Mouse (Mus musculus) intestine, embryonic 16.5 days (tissue): ENCODE results near the gene Slc25a34. TPM values are rescaled to one million over a fixed set of nuclear protein-coding genes. Genes with fewer than 3 reads are reported as not detected.

Experiments
- ATAC-seq: fragments of 200-750 bp; cut with Nextera tagmentation; 2 replicates; pipeline ENCODE4 v1.8.0; 2017; ENCODE audit warnings: moderate TSS enrichment, moderate library complexity
- H3K27ac ChIP-seq: fragments of 300-500 bp; sonication (generic); 2 replicates; pipeline ENCODE4 v1.5.1; 2014; ENCODE audit warnings: mild to moderate bottlenecking, low read length
- H3K27me3 ChIP-seq: fragments of 300-500 bp; sonication (generic); replicated peaks from 2 replicates; pipeline ENCODE4 v1.6.1; 2014; ENCODE audit warnings: low read length, control low read depth, mixed read lengths; ENCODE audit not compliant: control insufficient read depth, insufficient read depth
- H3K36me3 ChIP-seq: fragments of 300-500 bp; sonication (generic); 2 replicates; pipeline ENCODE4 v1.6.1; 2014; ENCODE audit warnings: low read length, control low read depth; ENCODE audit not compliant: control insufficient read depth, insufficient read depth
- H3K4me1 ChIP-seq: fragments of 300-500 bp; sonication (generic); 2 replicates; pipeline ENCODE4 v1.6.1; 2014; ENCODE audit warnings: low read length, control low read depth, mixed read lengths; ENCODE audit not compliant: control insufficient read depth, insufficient read depth
- H3K4me2 ChIP-seq: fragments of 300-500 bp; sonication (generic); 2 replicates; pipeline ENCODE4 v1.6.1; 2014; ENCODE audit warnings: low read depth, low read length, control low read depth
- H3K4me3 ChIP-seq: fragments of 300-500 bp; sonication (generic); 2 replicates; pipeline ENCODE4 v1.5.1; 2014; ENCODE audit warnings: mild to moderate bottlenecking, low read length
- H3K9ac ChIP-seq: fragments of 300-500 bp; sonication (generic); 2 replicates; pipeline ENCODE4 v1.6.1; 2014; ENCODE audit warnings: low read depth, low read length
- H3K9me3 ChIP-seq: fragments of 300-500 bp; sonication (generic); 2 replicates; pipeline ENCODE4 v1.6.1; 2016; ENCODE audit warnings: low read length, control low read depth; ENCODE audit not compliant: control insufficient read depth
- WGBS: fragments of 180-500 bp; shearing (Covaris S2); extraction: QIAGEN DNeasy Blood & Tissue Kit; methylation state at CpG from one replicate; pipeline ENCODE4 v1.1.7; 2014; 5-methylcytosine and 5-hydroxymethylcytosine counted together
- polyA plus RNA-seq: library from polyadenylated mRNA; unstranded; fragments of >200 nt; fragmentation: Nextera tagmentation; extraction: Ambion mirVana; gene quantifications from 2 replicates; pipeline ENCODE4 v1.2.1, GENCODE M21; 2015

Slc25a34 gene
- polyA plus RNA-seq, 1 experiment from 2014 or later: 7.4 TPM

DNA sequence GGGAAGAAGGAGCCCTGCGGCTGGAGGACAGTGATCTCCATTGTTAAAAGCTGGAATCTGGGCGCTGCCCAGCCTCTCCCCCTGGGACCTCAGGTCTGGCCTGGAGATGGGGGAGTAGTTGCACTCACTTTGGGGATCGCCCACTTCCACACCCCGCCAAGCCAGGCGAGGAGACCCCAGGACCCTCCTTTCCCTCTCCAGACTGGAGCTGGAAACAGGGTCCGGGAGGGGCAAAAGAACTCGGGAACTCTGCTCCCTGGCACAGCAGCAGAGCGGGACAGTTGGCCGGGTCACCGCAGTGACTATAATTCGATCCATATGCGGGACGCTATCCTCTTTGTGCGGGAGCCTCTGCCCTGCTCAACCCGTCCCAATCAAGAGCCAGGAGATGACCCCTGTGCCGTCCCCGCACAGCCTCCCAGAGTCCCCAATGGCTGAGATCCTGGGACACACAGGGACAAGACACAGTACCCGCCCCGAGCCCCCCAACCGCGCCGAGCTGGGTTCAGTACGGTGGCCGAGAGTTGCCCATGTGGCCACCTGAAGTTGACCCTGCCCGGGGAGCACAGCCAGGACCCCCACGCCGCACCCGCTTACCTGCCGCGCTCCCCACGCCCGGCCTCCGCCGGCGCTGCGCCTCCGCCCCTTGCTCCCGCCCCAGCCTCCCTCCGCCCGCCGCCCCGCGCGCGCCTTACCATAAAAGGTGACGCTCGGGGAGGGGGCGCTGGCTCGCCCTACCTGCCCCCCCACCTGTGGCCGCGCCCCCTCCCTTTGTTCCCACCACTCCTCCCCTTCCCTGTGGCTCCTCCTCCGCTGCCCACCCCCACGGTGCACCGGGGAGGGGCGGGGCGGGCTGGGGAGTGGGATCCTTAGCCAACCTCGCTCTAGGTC is 24.1 kb downstream of the Slc25a34 start:
- peak; percentile 24; the same call in 1 of the 2 replicates for ATAC-seq
- no peaks in the 10 kb centered on the region for H3K27me3 ChIP-seq
- peaks cover 42% of the 10 kb centered on the region for H3K4me1 ChIP-seq
- H3K4me3 ChIP-seq: peak overlapping the region; percentile 64
- H3K36me3 ChIP-seq: 0 out of 2 replicates have a peak, but pooled peaks cover 7% of the 10 kb centered on the region
- H3K9me3 ChIP-seq: no peaks in the 10 kb centered on the region
- under 1% methylated on average over 36 of the region's 57 CpGs for WGBS
- H3K9ac ChIP-seq: peak overlapping the region; percentile 86
- H3K27ac ChIP-seq: peak overlapping the region; percentile 91
- H3K4me2 ChIP-seq: peak overlapping the region; percentile 82

DNA sequence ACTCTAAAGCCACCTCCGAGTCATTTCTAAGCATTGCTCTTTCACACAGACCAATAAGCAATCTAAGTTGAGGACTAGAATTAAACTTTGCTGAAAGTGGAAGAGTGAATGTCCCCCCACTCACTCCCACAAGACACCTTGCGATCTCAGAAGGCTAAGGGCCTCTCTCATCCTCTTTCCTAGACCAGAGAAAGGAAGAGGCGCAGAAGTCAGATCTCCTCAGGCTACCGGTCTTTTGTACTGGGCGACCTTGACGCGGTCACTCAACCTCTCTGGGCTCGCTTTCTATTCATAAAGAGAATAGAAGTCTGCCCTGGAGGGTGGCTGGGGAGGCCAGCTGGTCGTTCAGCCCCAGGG is 24.7 kb downstream of the Slc25a34 start:
- peak overlapping the region; percentile 86 for H3K9ac ChIP-seq
- H3K4me1 ChIP-seq: peaks cover 36% of the 10 kb centered on the region
- H3K4me3 ChIP-seq: peak overlapping the region; percentile 64
- H3K9me3 ChIP-seq: no peaks in the 10 kb centered on the region
- 2% methylated on average over 9 of the region's 9 CpGs for WGBS
- no peaks in the 10 kb centered on the region for H3K27me3 ChIP-seq
- peaks cover 12% of the 10 kb centered on the region; the same call in 1 of the 2 replicates for H3K36me3 ChIP-seq
- ATAC-seq: no peak
- peak overlapping the region; percentile 91 for H3K27ac ChIP-seq
- H3K4me2 ChIP-seq: peak overlapping the region; percentile 82

DNA sequence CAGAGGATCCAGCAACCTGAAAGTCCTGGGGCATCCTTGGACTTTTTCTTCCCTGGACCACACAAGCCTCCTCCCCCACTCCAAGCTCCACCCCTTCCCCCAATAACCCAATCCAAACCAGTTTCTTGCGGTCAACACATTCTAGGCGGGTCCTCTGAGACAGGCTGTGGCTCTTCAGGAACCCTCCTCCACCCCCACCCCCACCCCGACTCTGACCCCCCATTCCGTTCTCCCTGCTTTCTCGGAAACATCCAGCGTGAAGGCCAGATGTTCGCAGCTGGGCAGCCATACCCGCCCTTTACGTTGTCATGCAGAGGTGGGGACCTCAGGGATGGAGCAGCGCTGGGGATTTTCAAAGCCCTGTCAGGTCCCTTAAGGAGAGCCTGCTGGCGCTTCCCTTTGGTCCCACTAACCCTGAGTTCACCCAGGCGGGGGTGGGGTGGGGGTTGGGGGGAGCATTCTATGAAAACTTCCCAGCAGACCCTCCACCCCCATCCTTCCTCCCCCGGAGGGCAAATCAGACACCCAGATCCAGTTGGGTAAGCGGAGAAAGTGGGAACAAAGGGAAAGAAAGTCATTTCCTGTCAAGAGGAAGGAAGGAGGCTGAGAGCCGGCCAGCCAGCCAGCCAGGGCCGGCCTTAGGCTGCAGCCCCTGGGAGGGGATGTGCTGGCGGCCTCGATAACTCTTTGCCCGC is 25.3 kb downstream of the Slc25a34 start:
- H3K9me3 ChIP-seq: no peaks in the 10 kb centered on the region
- peak overlapping the region; percentile 82 for H3K4me2 ChIP-seq
- H3K27ac ChIP-seq: peak overlapping the region; percentile 91
- peaks cover 13% of the 10 kb centered on the region for H3K36me3 ChIP-seq
- no peaks in the 10 kb centered on the region for H3K27me3 ChIP-seq
- H3K9ac ChIP-seq: peak overlapping the region; percentile 86
- peak overlapping the region; percentile 64 for H3K4me3 ChIP-seq
- peak; percentile 36 for ATAC-seq
- WGBS: 2% methylated on average over 19 of the region's 19 CpGs
- H3K4me1 ChIP-seq: peaks cover 36% of the 10 kb centered on the region

DNA sequence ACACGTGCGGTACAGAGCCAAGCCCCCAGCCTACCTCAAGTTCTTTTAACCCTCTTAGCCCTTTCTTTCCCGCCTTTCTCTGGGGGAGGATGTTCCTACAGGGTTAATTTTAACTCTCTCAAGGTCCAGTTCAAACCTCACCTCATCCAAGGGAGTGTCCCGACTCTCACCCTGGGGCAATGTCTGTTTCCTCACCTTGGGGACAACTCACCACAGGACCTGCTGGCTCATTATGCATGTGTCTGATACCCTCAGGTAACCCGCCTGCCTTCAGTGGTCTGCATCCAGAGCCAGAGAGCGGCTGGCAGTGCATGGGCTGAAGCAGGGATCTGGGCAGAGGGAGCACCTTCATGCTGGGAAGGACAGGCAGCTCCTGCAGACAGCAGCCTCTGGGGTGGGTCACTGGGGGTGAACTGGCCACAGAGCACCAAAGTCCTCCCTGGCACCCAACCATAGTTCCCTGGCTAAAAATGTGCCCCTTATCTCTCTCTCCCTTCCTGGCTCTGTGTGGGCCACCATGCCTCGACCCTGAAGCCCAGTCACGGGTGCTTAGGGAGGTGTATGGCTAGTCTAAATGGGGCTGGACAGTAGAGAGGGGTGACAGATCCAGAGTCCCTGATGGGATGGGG is 26.8 kb downstream of the Slc25a34 start:
- Histone ChIP-seq H3K9ac (peak overlapping the region; percentile 20; the same call in 1 of the 2 replicates), H3K4me1 (peaks cover 36% of the 10 kb centered on the region), H3K27me3 (no peaks in the 10 kb centered on the region), H3K4me3 (no peak overlapping the region), H3K27ac (no peak overlapping the region), H3K9me3 (no peaks in the 10 kb centered on the region), H3K36me3 (peaks cover 22% of the 10 kb centered on the region), H3K4me2 (no peak overlapping the region)
- ATAC-seq: no peak
- 87% methylated on average over 8 of the region's 8 CpGs for WGBS

DNA sequence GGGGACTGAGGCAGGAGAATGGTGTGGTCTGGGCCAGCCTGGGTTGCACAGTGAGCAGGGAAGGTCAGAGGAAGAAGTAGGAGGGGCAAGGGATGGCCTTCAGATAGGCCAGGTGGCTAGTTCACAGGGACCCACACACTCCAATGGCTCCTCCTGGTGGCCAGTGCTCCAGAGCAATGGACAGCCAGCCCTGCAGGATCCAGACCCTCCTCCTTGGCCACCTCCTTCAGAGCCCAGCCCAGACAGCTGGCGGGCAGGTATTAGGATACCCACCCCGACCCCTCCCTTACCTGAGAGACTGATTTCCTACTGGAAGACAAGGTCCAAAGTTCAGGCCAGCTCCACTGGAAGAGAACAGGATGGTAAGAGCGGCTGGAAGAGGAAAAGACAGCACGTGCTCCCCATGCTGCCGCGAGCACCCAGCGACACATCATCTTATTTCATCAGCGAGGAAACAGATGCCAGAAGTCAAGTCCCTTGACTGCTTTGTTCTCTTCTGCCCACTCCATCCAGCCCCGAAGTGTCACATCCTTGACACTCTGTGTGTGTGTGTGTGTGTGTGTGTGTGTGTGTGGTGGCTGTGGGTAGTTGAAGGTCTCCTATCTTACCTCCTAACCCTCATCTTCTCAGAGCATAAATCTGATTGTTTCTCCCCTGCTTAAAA is 27.9 kb downstream of the Slc25a34 start:
- Histone ChIP-seq H3K36me3 (peaks cover 26% of the 10 kb centered on the region), H3K27me3 (no peaks in the 10 kb centered on the region), H3K27ac (peak overlapping the region; percentile 36), H3K4me1 (peaks cover 30% of the 10 kb centered on the region), H3K4me3 (no peak overlapping the region), H3K4me2 (no peak overlapping the region), H3K9me3 (peaks cover 4% of the 10 kb centered on the region; the same call in 1 of the 2 replicates), H3K9ac (no peak overlapping the region)
- ATAC-seq: peak; percentile 70
- whole genome bisulfite sequencing: 56% methylated on average over 9 of the region's 9 CpGs

- peaks cover 27% of the 10 kb centered on the region for H3K36me3 ChIP-seq
- H3K27me3 ChIP-seq: no peaks in the 10 kb centered on the region
- no peak overlapping the region for H3K9ac ChIP-seq
- H3K9me3 ChIP-seq: peaks cover 4% of the 10 kb centered on the region; the same call in 1 of the 2 replicates
- no peak overlapping the region for H3K4me3 ChIP-seq
- no peak overlapping the region; the same call in 1 of the 2 replicates for H3K27ac ChIP-seq
- 92% methylated on average over 11 of the region's 11 CpGs for WGBS
- no peak for ATAC-seq
- peaks cover 25% of the 10 kb centered on the region for H3K4me1 ChIP-seq
- H3K4me2 ChIP-seq: no peak overlapping the region
Measured at GRCm38 (mm10) chr4:141595138-141595537, 28.5 kb downstream of the Slc25a34 start.

DNA sequence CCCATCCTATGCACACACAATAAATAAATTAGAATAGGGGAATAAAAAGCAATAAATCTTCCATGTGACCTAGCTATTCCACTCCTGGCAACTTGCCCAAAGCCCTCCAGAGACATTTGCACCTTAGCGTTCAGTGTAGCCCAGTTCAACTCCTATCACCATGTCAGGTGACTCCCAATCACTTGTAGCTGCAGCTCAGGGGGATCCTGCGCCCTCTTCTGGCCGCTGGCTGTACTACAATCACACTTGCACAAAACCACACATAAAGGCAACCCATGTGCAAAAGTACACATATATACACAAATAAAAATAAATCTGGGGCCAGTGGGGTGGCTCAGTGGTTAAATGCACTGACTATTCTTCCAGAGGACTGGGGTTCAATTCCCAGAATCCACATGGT is 32.1 kb downstream of the Slc25a34 start:
- WGBS: 24% methylated on average over 3 of the region's 3 CpGs
- Histone ChIP-seq H3K9ac (no peak overlapping the region), H3K36me3 (peaks cover 40% of the 10 kb centered on the region), H3K27me3 (no peaks in the 10 kb centered on the region), H3K4me2 (no peak overlapping the region), H3K9me3 (peaks cover 4% of the 10 kb centered on the region; the same call in 1 of the 2 replicates), H3K4me1 (peaks cover 8% of the 10 kb centered on the region; the same call in 1 of the 2 replicates), H3K27ac (no peak overlapping the region), H3K4me3 (no peak overlapping the region)
- 0 out of 2 replicates have a peak, but pooled peaks have one; percentile 7 for ATAC-seq

GRCm38 (mm10) chr4:141583919-141584318 is 39.7 kb downstream of the Slc25a34 start:
- no peak for ATAC-seq
- peaks cover 24% of the 10 kb centered on the region for H3K36me3 ChIP-seq
- H3K4me2 ChIP-seq: no peak overlapping the region
- no peak overlapping the region for H3K9ac ChIP-seq
- no peak overlapping the region for H3K27ac ChIP-seq
- H3K9me3 ChIP-seq: no peaks in the 10 kb centered on the region
- H3K4me1 ChIP-seq: 0 out of 2 replicates have a peak, but pooled peaks cover 2% of the 10 kb centered on the region
- H3K4me3 ChIP-seq: no peak overlapping the region
- WGBS: 91% methylated on average over 8 of the region's 8 CpGs
- H3K27me3 ChIP-seq: no peaks in the 10 kb centered on the region
